Mouse (Mus musculus) inflammation-experienced regulatory T-cells, adult 6 months (primary cell): ENCODE measurements around the gene Rfx1. TPM values are rescaled to one million over a fixed set of nuclear protein-coding genes. Genes with fewer than 3 reads are reported as not detected.
A peak's percentile ranks its signal among the peaks of the same experiment; 100 is the strongest.

Source experiments
- ATAC-seq: one replicate; pipeline ENCODE4 v1.8.0; 2017
- polyA plus RNA-seq, 3 experiments: library from polyadenylated mRNA; unstranded; fragments of 100-300 nt; shearing (Covaris generic); gene quantifications; one replicate each; pipeline ENCODE4 v1.2.1; 2017

Rfx1 gene
- polyA plus RNA-seq, 3 experiments from 2014 or later, result 9.4 to 13.2 (median 13.2) TPM

DNA sequence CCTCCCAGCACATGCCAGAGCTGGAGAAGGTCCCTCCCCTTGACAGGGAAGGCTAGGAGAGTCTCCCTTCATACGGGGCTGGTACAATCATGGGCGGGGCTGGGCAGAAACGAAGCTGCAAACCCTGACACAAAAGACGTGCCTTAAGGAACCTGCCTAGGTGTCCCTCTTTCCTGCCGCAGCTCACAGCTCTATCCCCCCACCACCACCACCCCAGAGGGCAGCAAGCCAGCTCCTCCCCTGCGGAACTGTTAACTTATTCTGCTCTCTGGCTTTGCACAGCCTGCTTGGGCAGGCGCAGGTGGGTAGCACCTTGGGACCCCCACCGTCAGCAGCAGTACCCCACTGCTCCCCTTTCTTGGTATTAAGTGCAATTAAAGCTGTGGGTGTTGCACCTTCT, 29.4 kb downstream of the Rfx1 start:
- ATAC-seq, result no peak

DNA sequence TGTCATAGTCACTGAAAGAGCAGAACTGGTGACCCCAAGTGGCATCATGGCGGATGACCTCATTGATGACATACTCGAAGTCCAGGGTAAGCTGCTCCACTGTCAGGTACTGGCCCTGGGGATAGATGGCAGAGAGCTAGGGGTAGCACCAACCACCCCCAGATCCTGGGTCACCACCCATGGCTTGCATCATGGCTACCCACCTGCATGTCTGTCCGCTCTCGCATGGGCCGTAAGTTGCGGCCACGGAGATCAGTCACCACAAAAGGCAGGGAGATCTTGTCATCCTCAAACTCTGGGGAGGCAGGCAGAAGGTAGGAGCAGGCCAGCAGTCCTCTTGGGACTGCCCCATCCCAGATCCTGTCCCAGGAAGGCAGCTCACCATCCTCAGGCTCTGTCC, 31.7 kb downstream of the Rfx1 start:
- no peak for ATAC-seq

DNA sequence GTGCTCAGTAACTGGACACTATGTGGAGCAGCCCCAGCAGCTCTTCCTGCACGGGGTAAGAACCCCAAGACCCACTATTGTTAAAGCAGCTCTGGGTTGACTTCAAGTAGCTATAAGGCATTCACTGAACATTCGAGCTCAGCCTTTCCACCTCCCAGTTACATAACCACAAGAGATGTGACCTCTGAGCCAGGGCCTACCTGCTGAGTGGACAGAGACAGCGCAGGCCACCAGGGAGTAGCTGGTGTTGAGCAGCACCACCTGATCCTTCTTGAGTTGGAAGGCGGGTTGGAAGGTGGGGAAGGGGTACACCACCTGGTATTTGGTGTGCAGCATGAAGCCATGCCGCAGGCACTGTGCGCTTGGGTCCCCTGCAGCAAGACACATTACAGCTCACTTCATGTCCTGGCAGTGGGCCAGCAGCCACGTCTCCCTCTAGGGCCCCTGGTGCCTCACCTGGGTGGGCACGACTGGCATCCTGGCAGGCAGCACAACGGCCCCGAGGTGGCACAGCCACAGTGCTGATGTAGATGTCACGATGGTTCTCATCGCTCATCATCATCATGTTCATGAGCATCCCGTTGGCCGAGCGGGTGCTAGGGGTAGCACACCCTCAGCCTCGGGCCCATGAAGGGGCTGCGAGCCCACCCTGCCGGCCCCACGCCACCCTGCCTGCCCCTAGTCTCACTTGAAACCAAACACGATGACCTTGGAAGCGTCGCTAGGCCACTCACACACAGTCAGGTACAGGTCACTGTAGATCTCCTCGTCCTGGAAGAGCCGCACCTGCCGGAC, 35.0 kb downstream of the Rfx1 start:
- ATAC-seq, result no peak

DNA sequence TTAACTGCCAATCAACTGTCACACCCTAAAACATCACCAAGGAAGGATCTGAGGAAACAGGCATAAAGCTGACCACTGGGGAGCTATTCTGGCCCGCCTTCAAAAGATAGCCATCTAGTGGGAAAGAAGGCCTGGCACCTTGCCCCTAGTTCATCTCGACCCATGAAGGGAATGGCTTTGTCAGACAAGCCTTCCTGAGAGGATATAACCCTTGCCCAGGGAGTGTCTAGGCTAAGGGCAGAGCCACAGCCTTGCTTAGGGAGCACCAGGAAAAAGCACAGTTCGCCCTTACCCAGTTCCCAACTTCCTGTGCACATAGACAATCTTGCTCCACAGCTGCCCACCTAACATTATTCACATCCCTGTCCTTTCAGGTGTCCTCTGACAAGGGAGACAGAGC, 37.0 kb downstream of the Rfx1 start:
- no peak for ATAC-seq

DNA sequence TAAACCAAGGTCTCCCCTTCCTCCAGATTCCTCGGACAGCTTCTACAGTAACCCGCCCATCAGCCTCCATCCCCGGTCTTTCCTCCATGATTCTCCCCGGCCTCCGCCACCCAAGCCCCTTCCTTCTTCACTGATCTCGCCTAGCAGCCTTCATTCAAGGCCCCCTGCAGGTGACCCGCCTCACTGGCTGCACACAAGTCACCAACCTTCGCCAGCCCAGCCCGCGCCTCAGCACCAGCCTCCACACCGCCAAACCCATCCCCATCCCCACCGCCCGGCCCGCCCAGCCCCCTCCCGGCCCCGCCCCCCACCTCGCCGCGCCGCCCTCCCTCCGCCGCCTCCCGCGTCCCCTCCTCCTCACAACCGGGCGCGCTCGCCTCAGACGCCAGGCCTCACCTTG, 37.6 kb downstream of the Rfx1 start:
- ATAC-seq, result peak; percentile 27

DNA sequence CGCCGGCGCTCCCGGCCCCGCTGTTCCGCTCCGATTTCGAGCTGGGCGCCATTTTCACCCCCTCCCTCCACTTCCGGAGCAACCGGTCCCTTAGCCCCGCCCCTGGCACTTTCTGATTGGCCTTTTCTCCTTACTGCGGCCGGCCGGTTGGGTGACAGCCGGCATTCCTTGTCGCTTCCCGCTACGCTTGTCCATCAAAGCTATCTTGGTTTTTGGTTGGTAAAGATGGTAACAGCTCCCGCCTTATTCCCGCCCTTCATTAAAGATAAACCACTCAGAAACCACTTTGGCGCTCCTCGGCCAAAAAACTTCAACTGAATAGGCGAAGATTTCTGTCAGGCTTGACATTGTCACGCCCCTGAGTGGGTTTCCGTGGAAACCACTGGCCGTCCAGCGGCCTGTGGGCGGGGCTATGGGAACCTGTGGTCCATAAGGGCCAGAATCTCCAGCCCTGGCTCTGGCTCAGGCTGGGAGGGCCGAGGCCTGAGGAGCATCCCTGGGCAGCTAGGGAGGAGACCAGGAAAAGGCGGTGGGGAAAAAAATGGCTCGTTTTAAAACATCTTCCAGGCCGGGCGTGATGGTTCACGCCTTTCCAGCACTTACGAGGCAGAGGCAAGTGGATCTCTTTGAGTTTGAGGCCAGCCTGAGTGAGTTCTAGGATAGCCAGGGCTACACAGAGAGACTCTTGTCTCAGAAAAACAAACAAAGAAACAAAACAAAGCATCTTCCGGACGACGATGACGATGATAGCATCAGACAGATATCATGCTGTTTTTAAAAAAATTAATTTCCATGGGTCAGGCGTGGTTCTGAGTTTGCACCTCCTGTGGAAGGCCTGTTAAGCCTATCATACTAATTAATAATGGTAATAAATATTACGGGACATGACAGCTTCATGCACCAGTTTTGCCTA, 38.3 kb downstream of the Rfx1 start, which contains the start of gene Dcaf15:
TSS of gene Dcaf15 (minus strand) at position 72 of the 913 bp plus-strand sequence.
- peak; percentile 96 for ATAC-seq

DNA sequence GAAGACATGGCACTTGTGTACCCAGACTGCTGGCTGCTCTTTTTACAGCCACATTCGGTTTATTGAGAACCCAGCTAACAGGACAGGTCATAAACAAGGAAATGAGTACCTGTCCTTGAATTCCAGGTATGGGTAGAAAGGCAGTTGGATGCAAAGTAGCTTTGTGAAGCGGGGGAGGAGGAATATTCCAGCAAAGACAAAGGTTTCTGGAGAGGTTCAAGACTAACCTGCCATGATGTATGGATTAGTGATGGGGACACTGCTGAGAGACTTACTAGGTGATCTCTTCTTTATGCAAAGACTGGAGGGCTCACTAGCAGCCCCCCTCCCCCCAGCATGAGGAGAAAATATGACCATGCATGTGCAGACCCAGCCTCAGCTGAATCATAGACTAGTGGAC, 39.0 kb downstream of the Rfx1 start:
- no peak for ATAC-seq

DNA sequence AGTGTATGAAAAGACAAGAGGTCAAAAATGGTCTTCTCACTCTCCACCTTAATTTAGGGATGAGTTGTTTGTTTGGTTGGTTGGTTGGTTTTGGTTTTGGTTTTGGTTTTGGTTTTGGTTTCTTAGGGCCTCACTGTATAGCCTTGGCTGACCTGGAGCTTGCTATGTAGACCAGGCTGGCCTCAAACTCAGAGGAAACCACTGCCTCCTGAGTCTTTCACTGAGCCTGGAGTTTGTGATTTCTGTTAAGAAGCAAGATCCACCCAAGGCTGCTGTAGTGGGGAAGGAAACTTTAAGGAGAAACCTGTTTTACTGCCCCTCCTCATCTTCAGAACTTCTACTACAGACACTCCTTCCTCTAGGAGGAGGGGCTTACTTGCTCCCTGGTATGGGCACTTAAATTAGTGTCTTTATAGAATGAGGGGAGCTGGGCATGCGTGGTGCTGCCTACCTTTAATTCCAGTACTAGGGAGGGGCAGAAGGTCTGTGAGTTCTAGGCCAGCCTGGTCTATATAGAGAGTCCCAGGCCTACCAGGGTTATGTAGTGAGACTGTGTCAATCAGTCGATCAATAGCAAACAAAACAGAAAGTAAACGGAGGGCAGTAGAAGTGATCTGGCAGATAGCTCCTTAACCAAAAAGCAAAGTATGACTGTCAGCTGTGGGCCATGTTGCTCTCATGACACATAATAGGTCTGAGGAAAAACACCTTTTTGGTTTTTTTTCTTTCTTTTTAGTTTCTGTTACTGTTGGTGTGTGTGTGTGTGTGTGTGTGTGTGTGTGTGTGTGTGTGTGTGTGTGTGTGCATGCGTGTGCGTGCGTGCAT, 39.8 kb downstream of the Rfx1 start:
- peak; percentile 29 for ATAC-seq

DNA sequence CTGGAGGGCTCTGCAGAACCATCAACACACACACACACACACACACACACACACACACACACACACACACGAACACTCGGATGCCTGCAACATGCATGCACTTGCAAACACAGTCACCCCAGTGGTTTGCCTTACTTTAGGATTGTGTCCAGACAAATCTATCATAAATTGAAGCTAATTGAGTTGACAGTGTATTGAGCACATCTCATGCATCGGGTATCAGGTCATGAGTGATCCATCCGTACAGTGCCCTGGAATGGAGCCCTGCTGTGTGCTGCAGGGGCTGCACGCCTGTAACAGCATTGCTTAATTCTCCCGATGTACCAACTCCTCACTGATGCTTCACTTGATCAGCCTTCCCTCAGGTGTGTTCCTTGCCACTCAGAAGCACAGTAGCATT, 49.0 kb downstream of the Rfx1 start:
- ATAC-seq, result no peak

DNA sequence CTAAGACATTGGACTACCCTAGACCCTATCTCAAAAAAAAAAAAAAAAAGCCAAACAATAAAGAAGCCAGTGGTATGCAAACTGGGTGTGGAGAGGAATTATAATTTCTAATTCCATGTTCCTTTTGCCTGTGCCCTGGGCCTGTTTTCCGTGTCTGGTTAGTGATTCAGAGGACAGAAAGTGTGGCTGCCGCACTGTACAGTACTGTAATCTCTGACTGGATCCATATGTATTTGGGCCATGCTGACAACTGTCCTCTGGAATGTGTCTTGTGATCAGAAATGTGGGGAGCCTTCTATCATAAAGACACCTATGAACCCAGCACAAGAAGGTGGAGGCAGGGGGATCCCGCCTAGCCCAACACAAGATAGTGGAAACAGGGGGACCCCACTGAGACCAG, 55.5 kb downstream of the Rfx1 start:
- no peak for ATAC-seq

DNA sequence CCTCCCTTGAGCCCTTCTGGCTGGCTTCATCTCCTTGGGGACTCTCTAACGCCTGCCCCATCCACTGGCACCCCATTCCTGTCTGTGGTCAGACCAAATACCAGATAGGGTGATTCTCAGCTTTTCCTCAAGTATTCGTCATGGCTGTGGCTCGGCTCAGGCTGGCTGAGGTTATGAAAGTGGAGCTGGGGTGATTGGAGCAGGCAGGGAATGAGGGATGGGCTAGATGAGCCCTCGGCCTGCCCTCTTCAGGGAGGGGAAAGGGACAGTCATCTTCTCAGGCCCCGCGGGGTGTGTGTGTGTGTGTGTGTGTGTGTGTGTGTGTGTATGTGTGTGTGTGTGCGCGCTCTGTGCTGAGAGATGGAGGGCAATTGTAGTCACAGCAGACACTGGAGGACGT, 59.0 kb downstream of the Rfx1 start, which contains the start of gene Podnl1:
TSS of gene Podnl1 (plus strand) at position 334 of the 400 bp plus-strand sequence.
- no peak for ATAC-seq

DNA sequence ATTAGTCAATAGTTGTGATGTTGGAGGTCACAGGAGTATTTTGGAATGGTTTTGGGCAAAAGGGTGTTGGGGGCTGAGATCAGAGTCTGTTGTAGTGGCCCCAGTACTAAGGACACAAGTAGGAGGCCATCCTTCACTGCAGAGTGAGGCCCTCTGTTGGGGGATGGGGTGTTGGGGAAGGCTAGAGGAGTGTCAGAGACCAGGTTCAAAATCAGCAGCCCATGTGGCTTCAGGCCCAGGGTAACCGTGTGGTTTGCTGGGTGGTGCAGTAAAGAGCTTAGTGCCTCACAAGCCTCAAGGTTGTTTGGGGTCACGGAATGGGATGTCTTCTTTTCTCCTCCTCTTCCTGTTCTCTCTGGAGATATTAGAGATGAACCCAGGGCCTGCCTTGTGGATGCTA, 60.1 kb downstream of the Rfx1 start:
- peak; percentile 36 for ATAC-seq

DNA sequence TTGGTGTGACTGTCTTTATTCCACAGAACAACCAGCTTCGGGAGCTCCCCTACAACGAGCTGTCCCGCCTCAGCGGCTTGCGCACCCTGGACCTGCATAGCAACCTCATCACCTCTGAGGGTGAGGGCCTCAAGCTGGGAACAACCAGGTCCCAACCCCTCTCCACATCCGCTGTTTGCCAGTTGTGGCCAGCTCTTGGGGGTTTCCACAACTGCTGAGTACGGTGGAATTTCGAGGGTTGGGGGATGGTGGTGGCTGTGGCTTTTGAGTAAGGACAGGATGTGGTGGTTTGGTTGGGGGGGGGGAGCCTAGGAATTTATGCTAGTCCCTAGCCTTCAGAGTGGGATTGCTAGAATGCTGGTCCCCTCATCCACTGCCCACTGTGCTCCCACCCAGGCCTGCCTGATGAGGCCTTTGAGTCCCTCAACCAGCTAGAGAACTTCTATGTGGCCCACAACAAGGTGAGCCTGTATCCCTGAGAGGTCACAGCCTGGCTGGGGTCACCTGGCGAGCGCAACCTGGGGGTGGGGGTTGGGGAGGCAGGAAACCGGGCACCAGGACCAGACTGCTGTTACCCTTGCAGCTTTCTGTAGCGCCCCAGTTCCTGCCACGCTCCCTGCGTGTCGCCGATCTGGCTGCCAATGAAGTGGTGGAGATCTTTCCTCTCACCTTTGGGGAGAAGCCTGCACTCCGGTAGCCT, 60.7 kb downstream of the Rfx1 start:
- ATAC-seq, result peak; percentile 93

DNA sequence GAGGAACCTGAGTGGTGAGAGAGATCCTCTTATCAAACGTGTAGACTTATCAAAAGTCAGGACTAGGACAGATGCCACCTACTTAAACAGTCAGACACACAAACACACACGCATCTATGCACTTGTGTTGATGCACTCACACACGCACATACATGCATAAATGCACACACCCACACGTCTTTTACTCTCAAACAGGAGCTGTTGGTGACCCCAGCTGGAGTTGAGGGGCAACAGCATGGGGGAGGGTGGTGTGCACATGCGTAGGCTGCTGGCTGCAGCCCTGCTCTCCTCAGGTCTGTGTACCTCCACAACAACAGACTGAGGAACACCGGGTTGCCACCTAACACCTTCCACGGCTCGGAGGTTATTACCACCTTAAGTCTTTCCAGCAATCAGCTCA, 61.6 kb downstream of the Rfx1 start:
- ATAC-seq, result peak; percentile 20

DNA sequence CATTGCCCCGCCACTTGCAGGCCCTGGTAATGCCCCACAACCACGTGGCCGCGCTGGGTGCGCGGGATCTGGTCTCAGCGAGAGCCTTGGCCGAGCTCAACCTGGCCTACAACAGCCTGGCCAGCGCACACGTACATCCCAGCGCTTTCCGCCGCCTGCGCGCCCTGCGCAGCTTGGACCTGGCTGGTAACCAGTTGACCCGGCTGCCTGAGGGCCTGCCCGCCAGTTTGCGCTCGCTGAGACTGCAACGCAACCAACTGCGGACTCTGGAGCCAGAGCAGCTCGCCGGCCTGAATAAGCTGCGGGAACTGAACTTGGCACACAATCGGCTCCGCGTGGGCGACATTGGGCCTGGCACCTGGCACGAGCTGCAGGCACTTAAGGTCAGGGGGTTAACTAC, 64.2 kb downstream of the Rfx1 start:
- no peak for ATAC-seq

DNA sequence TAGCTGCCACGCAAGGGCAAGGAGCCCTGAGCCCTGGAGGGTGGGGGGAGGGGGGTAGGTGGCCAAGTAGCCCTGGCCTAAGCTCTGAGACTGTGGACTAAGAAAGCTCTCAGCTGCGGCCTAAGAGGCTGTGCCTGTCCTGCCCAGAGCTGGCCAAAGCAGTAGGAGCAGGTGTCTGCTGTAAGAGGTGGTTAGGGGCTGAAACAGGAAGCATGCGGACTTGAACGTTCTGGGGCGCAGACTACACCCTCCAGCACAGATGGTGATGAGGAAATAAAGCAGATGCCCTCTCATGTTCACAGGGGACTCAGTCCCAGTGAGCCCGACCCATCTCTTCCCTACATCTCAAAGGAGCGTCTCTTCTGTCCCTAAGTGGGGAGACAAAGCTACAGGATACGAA, 65.6 kb downstream of the Rfx1 start:
- ATAC-seq, result no peak

DNA sequence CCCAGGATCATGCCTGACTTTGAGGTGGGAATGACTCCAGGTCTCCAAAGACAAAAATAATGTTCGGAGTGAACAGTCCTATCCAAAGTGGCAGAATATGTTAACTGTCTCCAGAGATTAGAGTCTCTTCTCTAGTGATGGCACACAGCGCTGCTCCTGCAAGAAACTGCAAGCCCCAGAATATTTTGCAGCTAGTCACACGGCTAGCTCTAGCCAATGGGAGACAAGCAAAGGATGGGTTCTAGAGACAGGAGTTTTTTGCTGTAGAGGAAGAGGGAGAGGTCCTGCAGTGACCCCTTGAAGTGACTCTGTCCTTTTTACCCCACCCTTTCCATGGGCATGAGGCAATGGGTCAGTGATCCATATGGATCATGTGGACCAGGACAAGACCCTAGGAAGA, 71.2 kb downstream of the Rfx1 start:
- ATAC-seq, result no peak

DNA sequence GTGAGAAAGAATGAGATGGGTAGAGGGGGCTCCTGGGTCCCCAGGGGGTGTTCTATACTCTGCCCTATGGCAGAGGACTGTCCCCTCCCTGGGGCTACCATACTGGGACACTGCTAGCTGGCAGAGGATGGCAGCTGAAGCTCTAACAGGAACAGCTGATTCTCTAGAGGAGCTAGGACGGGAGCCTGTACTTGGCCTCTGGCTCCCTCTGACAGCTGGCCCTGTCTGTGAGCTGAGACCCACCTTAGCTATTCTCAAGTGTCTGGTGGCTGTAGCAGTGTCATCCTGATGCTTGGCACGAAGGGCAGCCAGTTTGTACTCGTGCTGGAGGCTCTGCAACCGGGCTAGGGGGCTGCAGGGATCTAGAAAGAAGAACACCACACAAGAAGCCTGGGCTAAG, 74.2 kb downstream of the Rfx1 start:
- ATAC-seq, result no peak

DNA sequence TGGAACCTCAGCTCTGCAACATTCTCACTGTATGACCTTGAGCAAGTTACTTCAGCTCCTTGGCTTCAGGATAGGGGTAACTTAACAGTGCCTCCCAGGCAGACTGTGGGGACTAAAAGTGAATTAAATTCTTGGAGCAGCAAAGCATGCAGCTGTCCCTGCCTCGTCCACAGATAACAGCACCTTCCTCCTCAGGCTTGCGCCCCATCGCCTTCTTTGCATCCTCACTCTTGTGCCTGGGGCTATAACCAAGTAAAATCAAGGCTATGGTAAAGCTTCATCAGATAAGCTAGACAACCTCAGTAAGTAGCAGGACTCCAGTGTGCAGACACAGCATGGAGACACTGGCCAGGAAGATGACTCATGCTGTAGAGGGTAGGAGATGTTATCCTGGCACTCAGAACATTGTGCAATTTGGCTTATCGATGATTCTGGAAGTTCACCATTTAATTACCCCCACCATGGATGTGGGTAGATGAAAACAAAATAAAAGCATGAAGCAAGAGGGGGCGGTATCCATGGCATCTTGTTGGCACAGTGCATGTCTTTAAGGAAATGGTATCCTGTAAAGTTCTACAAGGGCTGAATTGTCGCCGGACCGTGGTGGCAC, 78.1 kb downstream of the Rfx1 start:
- ATAC-seq, result no peak
